Mouse (Mus musculus) adrenal gland, postnatal 4 days (tissue): ENCODE measurements around the gene Mapk3. TPM values are rescaled to one million over a fixed set of nuclear protein-coding genes. Genes with fewer than 3 reads are reported as not detected.
A peak's percentile ranks its signal among the peaks of the same experiment; 100 is the strongest.
"Not testable (repeated sequence)": the region's sequence is repeated elsewhere in the genome, so short reads cannot be mapped to it uniquely, and the experiment has no call there.

Experiments used
- DNase-seq, 2 experiments: peaks; one replicate each; pipeline ENCODE4 v3.0.0; 2021 to 2022; ENCODE audit warnings: low spot score in 2 of 2, mixed read lengths in 2 of 2
- total RNA-seq, 2 experiments: library from RNA; stranded (reverse); gene quantifications; 2 replicates each; pipeline ENCODE4 v1.2.3; 2021

The Mapk3 gene
- total RNA-seq, 2 experiments from 2014 or later = 162 to 172 TPM

GRCm38 (mm10) chr7:126758539-126758938, 862 bp upstream of the Mapk3 start:
- DNase-seq = no peak

GRCm38 (mm10) chr7:126759672-126760390, 430 bp downstream of the Mapk3 start:
- DNase-seq = no peak

GRCm38 (mm10) chr7:126760391-126760802, 996 bp downstream of the Mapk3 start:
- DNase-seq = no peak

GRCm38 (mm10) chr7:126760956-126761355, 1.6 kb downstream of the Mapk3 start:
- DNase-seq = no peak

- DNase-seq = no peak
Measured at GRCm38 (mm10) chr7:126761529-126762067, 2.2 kb downstream of the Mapk3 start.

GRCm38 (mm10) chr7:126762471-126763008, 3.1 kb downstream of the Mapk3 start:
- DNase-seq = no peak

GRCm38 (mm10) chr7:126765540-126765939, 6.1 kb downstream of the Mapk3 start:
- no peak for DNase-seq

- no peak for DNase-seq
Measured at GRCm38 (mm10) chr7:126766201-126766600, 6.8 kb downstream of the Mapk3 start, which contains the start of gene Gdpd3. Gene Gdpd3 (plus strand): TSS chr7:126766334.

GRCm38 (mm10) chr7:126767001-126767400, 7.6 kb downstream of the Mapk3 start:
- no peak for DNase-seq

- DNase-seq = no peak
Measured at GRCm38 (mm10) chr7:126770784-126771183, 11.4 kb downstream of the Mapk3 start.

- DNase-seq = no peak
Measured at GRCm38 (mm10) chr7:126773351-126773750, 13.9 kb downstream of the Mapk3 start.

GRCm38 (mm10) chr7:126774463-126774862, 15.1 kb downstream of the Mapk3 start:
- DNase-seq = no peak

GRCm38 (mm10) chr7:126775185-126775977, 16.0 kb downstream of the Mapk3 start:
- DNase-seq = no peak

GRCm38 (mm10) chr7:126775978-126776234, 16.5 kb downstream of the Mapk3 start:
- no peak for DNase-seq

GRCm38 (mm10) chr7:126776598-126777057, 17.2 kb downstream of the Mapk3 start, which contains the start of gene Ypel3:
Gene Ypel3 (plus strand): TSS chr7:126776955.
- peak; percentile 89 to 90 for DNase-seq

GRCm38 (mm10) chr7:126777476-126777875, 18.1 kb downstream of the Mapk3 start:
- no peak for DNase-seq

GRCm38 (mm10) chr7:126778147-126778546, 18.7 kb downstream of the Mapk3 start:
- DNase-seq = no peak

- not testable (repeated sequence) for DNase-seq
Measured at GRCm38 (mm10) chr7:126779101-126779500, 19.7 kb downstream of the Mapk3 start.

- peak; percentile 74 to 76 for DNase-seq
Measured at GRCm38 (mm10) chr7:126779983-126780970, 20.9 kb downstream of the Mapk3 start.

- no peak for DNase-seq
Measured at GRCm38 (mm10) chr7:126780971-126781635, 21.7 kb downstream of the Mapk3 start, which contains the start of gene Tbx6. Gene Tbx6 (plus strand): TSS chr7:126781483.
